Mouse (Mus musculus): ENCODE data around the gene Arglu1.

- TF ChIP-seq POLR2A (IDR thresholded peaks at IDR 0.05; ENCODE audit: extremely low read depth, insufficient read depth, low read length) (no peak), CTCF (IDR thresholded peaks at IDR 0.05; ENCODE audit: extremely low read depth, insufficient read depth, low read length) (no peak)
Measured at GRCm38 (mm10) chr8:8726547-8726946, 36.2 kb upstream of the Arglu1 start.

Data from cortical plate, adult 2 months (tissue).